Mouse (Mus musculus): ENCODE data around the gene Enpp3.

DNA sequence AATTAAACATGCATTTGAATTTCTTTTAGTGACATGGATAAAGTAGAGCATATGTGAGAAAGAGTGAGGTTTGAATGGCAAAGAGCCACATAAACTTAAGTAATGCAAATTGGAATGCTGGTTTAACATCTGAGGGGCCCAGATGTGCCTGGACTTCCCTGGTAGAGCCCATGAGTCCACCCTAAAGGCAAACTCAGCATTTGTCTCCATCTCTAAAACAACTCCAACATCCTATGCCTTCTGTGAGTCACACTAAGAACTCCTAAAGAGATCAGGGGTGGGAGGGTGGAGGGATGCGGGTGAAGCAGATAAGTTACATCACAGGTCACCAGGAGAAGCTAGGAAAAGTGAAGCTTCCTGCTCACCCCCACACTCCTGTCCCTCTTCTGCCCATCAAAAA, 76.6 kb downstream of the Enpp3 start:
- no peak for TF ChIP-seq CTCF (conservative IDR thresholded peaks at IDR 0.05; ENCODE audit: low read length)
- no peak for TF ChIP-seq POU5F1 (IDR thresholded peaks at IDR 0.05; ENCODE audit: borderline replicate concordance, low read length)
